Mouse (Mus musculus) NIH3T3 (cell line): ENCODE measurements around the gene Zfp266.

Experiments used
- DNase-seq: peaks from one replicate; pipeline ENCODE4 v3.0.0-alpha.2; 2012; ENCODE audit warnings: low read depth

Zfp266 gene

GRCm38 (mm10) chr9:20492527-20493233 lies 28.5 kb downstream of the Zfp266 start, which contains the start of gene Zfp426:
Zfp426 (minus strand) TSS chr9:20492746.
- DNase-seq = peak; percentile 91

DNA sequence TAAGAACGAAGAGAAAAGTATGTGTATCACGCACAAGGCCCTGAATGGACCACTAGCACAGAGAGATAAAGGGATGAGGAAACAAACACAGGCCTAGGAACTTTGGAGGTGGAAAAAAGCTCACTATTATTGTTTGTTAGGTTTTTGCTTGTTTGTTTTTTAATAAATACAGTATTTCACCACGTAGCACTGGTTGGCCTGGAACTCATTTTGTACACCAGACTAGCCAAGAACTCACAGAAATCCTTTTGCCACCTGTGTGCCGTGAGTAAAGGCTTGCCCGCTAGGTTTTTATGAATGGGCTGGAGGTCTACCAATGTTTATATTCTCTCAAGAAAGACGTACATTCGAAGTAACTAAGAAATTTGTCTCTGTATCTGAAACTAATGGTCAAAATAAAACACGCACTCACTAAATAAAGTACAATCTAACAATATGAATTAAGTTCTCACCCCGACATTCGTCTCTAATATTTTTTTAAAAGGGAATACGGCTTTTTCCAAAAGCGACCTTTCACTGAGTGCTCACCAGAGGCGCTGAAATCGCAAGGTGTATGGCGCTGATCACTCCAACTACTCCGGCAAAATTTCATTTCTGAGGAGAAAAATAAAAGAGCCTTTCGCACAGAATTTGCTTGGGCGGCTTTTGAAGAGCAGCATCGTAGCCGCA lies 29.2 kb downstream of the Zfp266 start:
- no peak for DNase-seq

- DNase-seq = no peak
Observed at GRCm38 (mm10) chr9:20489536-20489935, 31.7 kb downstream of the Zfp266 start.

- DNase-seq = no peak
Observed at GRCm38 (mm10) chr9:20479396-20479795, 41.8 kb downstream of the Zfp266 start.

- no peak for DNase-seq
Observed at GRCm38 (mm10) chr9:20476632-20477031, 44.6 kb downstream of the Zfp266 start.

GRCm38 (mm10) chr9:20466761-20467442 lies 54.3 kb downstream of the Zfp266 start:
- peak; percentile 85 for DNase-seq

- DNase-seq = peak; percentile 83
Observed at GRCm38 (mm10) chr9:20459377-20460317, 61.6 kb downstream of the Zfp266 start, which contains the start of gene Zfp26. Zfp26 (minus strand) TSS chr9:20460162.

DNA sequence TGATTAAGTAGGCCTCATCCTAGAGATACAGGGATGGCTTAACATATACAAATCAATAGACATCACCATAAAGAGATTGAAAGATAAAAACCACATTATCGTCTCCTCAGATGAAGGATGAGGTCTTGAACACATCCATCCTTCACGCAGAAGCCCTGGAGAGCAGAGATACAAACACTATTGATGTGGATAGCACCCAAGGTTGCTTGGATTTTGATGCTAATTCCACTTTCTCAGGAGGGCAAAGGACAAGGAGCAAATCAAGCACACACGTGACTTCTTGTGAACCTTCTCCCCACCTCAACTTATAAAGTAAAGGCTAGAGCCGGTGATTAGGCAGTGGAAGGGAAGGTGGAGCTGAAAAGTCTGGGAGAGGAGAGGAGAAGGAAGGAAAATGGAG lies 67.6 kb downstream of the Zfp266 start:
- DNase-seq = no peak

- DNase-seq = no peak
Observed at GRCm38 (mm10) chr9:20451493-20451892, 69.7 kb downstream of the Zfp266 start.
